ENCODE assay signal across 29 mouse cellular contexts in genomic region chr5:35960168-35960567, GRCm38 (mm10).
DNase-seq lines count a peak whose midpoint lies in the region; ATAC-seq and TF ChIP-seq lines count a peak whose summit lies in the region.
"Had no signal": no experiment of that assay in that cellular context is flagged by ENCODE, and none has a peak within 500 bp of the region (broad histone marks: within the 10 kb centered on the region; RNA-seq: fewer than 3 reads in every experiment).

No protein-coding gene starts in this region.

- TF ChIP-seq CTCF in left cerebral cortex, adult 2 months (IDR thresholded peaks at IDR 0.05): no peak

- H3K27me3 ChIP-seq in kidney, embryonic 15.5 days: no peaks in the 10 kb centered on the region
- H3K27me3 ChIP-seq: CH12.LX; embryonic facial prominence, embryonic 15.5 days; forebrain, embryonic 12.5 days; heart, embryonic 15.5 days; neural tube, embryonic 13.5 days had no signal

- H3K9ac ChIP-seq in kidney, embryonic 15.5 days: no peak overlapping the region
- H3K9ac ChIP-seq: embryonic facial prominence, embryonic 15.5 days; forebrain, embryonic 12.5 days; forebrain, postnatal 0 days; heart, embryonic 15.5 days; liver, embryonic 14.5 days; neural tube, embryonic 13.5 days had no signal

- H3K4me2 ChIP-seq in kidney, embryonic 15.5 days: no peak overlapping the region
- H3K4me2 ChIP-seq: embryonic facial prominence, embryonic 15.5 days; forebrain, embryonic 12.5 days; heart, embryonic 15.5 days; midbrain, embryonic 11.5 days; neural tube, embryonic 13.5 days had no signal

- DNase-seq in thymus, postnatal 14 days: peak; percentile 31
- no peak for DNase-seq in thymus, postnatal 25 days
- DNase-seq in thymus, postnatal 4 days: peak; percentile 27
- no peak for DNase-seq in left cerebral cortex, adult 2 months (ENCODE audit: extremely low spot score in 1 of 2, low spot score in 2 of 2)
- no peak for DNase-seq in kidney, adult 11 months
- DNase-seq: adrenal gland, postnatal 14 days; cerebellum, adult 18-20 months; cerebellum, postnatal 25 days; forebrain, postnatal 0 days; gastrocnemius, postnatal 10 days; kidney, adult 2 months; layer of hippocampus, adult 9-11 months; liver; lung, adult 2 months; lung, postnatal 10 days had no signal

- ATAC-seq in common myeloid progenitor, adult 5-6 weeks (replicated peaks; ENCODE audit: low read depth, poor library complexity, severe bottlenecking): peak; percentile 84
- peak; percentile 49 for ATAC-seq in megakaryocyte, adult 5-6 weeks (ENCODE audit: poor library complexity, severe bottlenecking)
- ATAC-seq in kidney, embryonic 15.5 days (replicated peaks; ENCODE audit: low FRiP score): no peak
- ATAC-seq: forebrain, postnatal 0 days; hindbrain, embryonic 16.5 days had no signal

- WGBS in kidney, embryonic 15.5 days: 77% methylated on average over 8 of the region's 8 CpGs

- H3K9me3 ChIP-seq in kidney, embryonic 15.5 days (replicated peaks): no peaks in the 10 kb centered on the region
- H3K9me3 ChIP-seq: embryonic facial prominence, embryonic 15.5 days; forebrain, embryonic 12.5 days; heart, embryonic 10.5 days; heart, embryonic 15.5 days; neural tube, embryonic 13.5 days had no signal

- no peaks in the 10 kb centered on the region for H3K4me1 ChIP-seq in kidney, embryonic 15.5 days
- H3K4me1 ChIP-seq: forebrain, embryonic 12.5 days had no signal

- H3K4me3 ChIP-seq in kidney, embryonic 15.5 days (replicated peaks): no peak overlapping the region
- no peak overlapping the region for H3K4me3 ChIP-seq in left cerebral cortex, adult 2 months
- H3K4me3 ChIP-seq: embryonic facial prominence, embryonic 15.5 days; forebrain, embryonic 12.5 days; heart, embryonic 10.5 days; heart, embryonic 15.5 days; neural tube, embryonic 13.5 days had no signal

- H3K36me3 ChIP-seq in kidney, embryonic 15.5 days: peaks cover 85% of the 10 kb centered on the region

- intact Hi-C loops in left cerebral cortex, adult 2 months (cut with DNase I): no loop called here

- H3K27ac ChIP-seq in kidney, embryonic 15.5 days: no peak overlapping the region
- H3K27ac ChIP-seq in left cerebral cortex, adult 2 months: no peak overlapping the region
- H3K27ac ChIP-seq: forebrain, embryonic 12.5 days; heart, embryonic 10.5 days; heart, embryonic 15.5 days; kidney, postnatal 0 days; liver, embryonic 14.5 days; macrophage had no signal

Comparison
In these comparisons a context has a peak if more than half of its experiments do, and no peak if none do; other contexts are left out.
1. DNase-seq: peak in thymus, postnatal 14 days (single experiment) and thymus, postnatal 4 days (single experiment); none in thymus, postnatal 25 days (single experiment), left cerebral cortex, adult 2 months (0 of 2) and kidney, adult 11 months (single experiment).